Mouse (Mus musculus): ENCODE results near the gene Iscu.

Gene Iscu

DNA sequence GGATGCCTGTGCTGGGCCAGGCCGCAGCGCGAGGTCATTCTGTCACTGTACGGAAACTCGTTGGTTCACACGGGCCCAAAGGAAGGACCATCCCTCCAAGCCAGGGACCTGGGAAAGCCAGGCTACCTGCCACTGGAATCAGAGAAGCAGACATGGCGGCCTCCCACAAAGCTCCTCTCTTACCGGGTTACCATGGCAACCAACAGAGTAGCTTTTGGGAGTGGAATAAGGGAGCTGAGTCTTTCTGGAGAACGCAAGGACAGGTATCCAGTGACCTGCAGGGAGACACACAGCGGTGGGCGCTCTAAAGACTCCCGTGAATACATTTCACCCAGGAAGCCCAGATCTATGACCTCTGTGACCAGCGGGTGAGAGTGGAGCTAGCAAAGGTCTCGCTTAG lies 46.0 kb downstream of the Iscu start:
- DNase-seq = no peak

DNA sequence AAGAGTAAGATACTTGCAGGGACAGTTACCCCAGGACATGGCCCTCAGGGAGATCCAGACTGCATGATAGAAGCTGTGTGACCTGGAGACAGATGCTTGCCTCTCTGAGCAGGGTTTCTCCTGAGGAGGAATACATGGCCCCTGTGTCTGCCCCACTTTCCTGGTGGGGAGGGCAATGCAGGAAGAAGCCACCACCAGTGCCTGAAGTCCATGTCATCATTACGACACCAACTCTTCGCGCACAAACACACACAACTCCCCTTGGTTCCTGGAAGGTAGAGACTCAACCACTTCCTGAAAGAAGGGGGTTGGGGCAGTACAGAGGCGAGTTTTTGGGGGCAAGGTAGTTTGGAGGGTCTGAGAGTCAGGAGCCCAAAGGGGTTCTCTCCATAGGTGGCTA lies 51.7 kb downstream of the Iscu start:
- DNase-seq = no peak

DNA sequence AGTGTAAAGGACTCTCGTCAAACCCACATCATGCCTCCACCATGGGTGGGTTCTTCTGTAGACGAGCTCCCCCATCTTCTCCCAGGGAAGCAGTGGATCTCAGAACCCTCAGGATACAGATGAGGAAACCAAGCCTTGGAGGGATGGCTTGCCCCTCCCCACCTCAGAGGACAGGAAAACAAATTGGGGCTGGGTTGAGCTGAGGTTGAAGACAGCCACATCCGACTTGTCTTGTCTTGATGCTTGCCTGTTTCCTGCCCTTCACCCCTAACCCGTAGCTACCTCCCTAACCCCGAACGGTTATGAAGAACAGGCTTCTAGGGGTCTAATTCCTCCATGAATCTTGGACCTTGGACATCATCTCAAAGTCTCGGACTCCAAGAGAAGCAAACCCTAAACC lies 53.0 kb downstream of the Iscu start:
- no peak for DNase-seq

DNA sequence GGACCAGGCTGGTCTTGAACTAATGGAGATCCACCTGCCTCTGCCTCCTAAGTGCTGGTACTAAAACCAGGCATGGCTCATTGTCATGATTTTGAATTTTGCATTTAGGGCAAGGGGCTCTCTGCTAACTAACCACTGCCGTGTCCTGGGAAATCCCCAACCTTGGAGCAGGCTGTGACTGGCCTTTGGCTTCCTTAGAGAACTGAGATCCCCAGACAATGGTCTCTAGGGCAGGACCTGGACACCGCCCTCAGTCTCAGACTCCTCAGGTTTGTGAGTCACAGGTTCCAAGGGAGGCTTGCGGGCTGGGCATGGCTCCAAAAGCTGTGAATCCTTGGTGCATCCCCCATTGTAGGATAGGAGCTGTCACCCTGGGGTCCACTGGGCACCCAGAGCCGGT lies 54.1 kb downstream of the Iscu start:
- DNase-seq = no peak

Data from cerebellum, postnatal 14 days (tissue).